Mouse (Mus musculus) spleen, adult 2 months (tissue): ENCODE data around the gene Calm3.
A peak's percentile ranks its signal among the peaks of the same experiment; 100 is the strongest.

Source experiments
- CTCF ChIP-seq: fragments of 200-500 bp; IDR thresholded peaks from 2 replicates; pipeline ENCODE4 v1.5.1; 2011; ENCODE audit warnings: mild to moderate bottlenecking, inconsistent platforms; ENCODE audit not compliant: insufficient read depth, insufficient read length, insufficient replicate concordance; ENCODE audit errors: extremely low read depth
- POLR2A ChIP-seq: fragments of 200-500 bp; IDR thresholded peaks from 2 replicates; pipeline ENCODE4 v1.6.1; 2011; ENCODE audit warnings: low read depth, low read length, inconsistent platforms

- TF ChIP-seq CTCF (peak; percentile 93), POLR2A (no peak)
These were observed 26.3 kb upstream of the Calm3 start for GRCm38 (mm10) chr7:16949908-16950841.
